Mouse (Mus musculus) heart, embryonic 14.5 days (tissue): ENCODE measurements around the gene Gipc3. TPM values are rescaled to one million over a fixed set of nuclear protein-coding genes. Genes with fewer than 3 reads are reported as not detected.

ENCODE experiments used
- ATAC-seq: fragments of 200-750 bp; cut with Nextera tagmentation; 2 replicates; pipeline ENCODE4 v1.8.0; 2017; ENCODE audit warnings: low read depth, moderate TSS enrichment; ENCODE audit not compliant: insufficient number of reproducible peaks, insufficient read depth, low FRiP score
- H3K27ac ChIP-seq, 2 experiments: fragments of 200-500 bp in 1 of 2; fragments of 300-500 bp in 1 of 2; sonication (generic) in 1 of 2; replicated peaks in 1 of 2; 2 replicates each; pipeline ENCODE4 v1.5.1; 2012 to 2014; ENCODE audit warnings: low read depth in 2 of 2, low read length in 2 of 2, control low read depth in 1 of 2, mild to moderate bottlenecking in 1 of 2, mixed read lengths in 1 of 2; ENCODE audit not compliant: control insufficient read depth in 1 of 2, insufficient read depth in 1 of 2
- H3K27me3 ChIP-seq: fragments of 300-500 bp; sonication (generic); 2 replicates; pipeline ENCODE4 v1.6.1; 2014; ENCODE audit warnings: mild to moderate bottlenecking, low read length, control low read depth; ENCODE audit not compliant: control insufficient read depth, insufficient read depth
- H3K36me3 ChIP-seq: fragments of 300-500 bp; sonication (generic); 2 replicates; pipeline ENCODE4 v1.6.1; 2014; ENCODE audit warnings: mild to moderate bottlenecking, control low read depth, low read length, mixed read lengths; ENCODE audit not compliant: control insufficient read depth, insufficient read depth
- H3K4me1 ChIP-seq, 2 experiments: fragments of 200-500 bp in 1 of 2; fragments of 300-500 bp in 1 of 2; sonication (generic) in 1 of 2; 2 replicates each; pipeline ENCODE4 v1.6.1; 2012 to 2014; ENCODE audit warnings: low read length in 2 of 2, control low read depth in 1 of 2, mixed read lengths in 1 of 2; ENCODE audit not compliant: control insufficient read depth in 2 of 2, insufficient read depth in 2 of 2
- H3K4me2 ChIP-seq: fragments of 300-500 bp; sonication (generic); 2 replicates; pipeline ENCODE4 v1.6.1; 2014; ENCODE audit warnings: mild to moderate bottlenecking, low read length
- H3K4me3 ChIP-seq, 2 experiments: fragments of 200-500 bp in 1 of 2; fragments of 300-500 bp in 1 of 2; sonication (generic) in 1 of 2; 2 replicates each; pipeline ENCODE4 v1.5.1; 2012 to 2014; ENCODE audit warnings: low read length in 2 of 2, mild to moderate bottlenecking in 2 of 2, control low read depth in 1 of 2, low read depth in 1 of 2, moderate library complexity in 1 of 2; ENCODE audit not compliant: control insufficient read depth in 1 of 2, insufficient read depth in 1 of 2
- H3K9ac ChIP-seq: fragments of 300-500 bp; sonication (generic); 2 replicates; pipeline ENCODE4 v1.6.1; 2014; ENCODE audit warnings: mild to moderate bottlenecking, low read length
- H3K9me3 ChIP-seq: fragments of 300-500 bp; sonication (generic); 2 replicates; pipeline ENCODE4 v1.6.1; 2016; ENCODE audit warnings: low read length, control low read depth; ENCODE audit not compliant: control insufficient read depth
- WGBS: fragments of 180-500 bp; shearing (Covaris S2); extraction: QIAGEN DNeasy Blood & Tissue Kit; methylation state at CpG from one replicate; pipeline ENCODE4 v1.1.7; 2014; 5-methylcytosine and 5-hydroxymethylcytosine counted together
- polyA plus RNA-seq: library from polyadenylated mRNA; unstranded; fragments of >200 nt; fragmentation: Nextera tagmentation; extraction: Ambion mirVana; gene quantifications from 2 replicates; pipeline ENCODE4 v1.2.1, GENCODE M21; 2014

Gene Gipc3
- polyA plus RNA-seq, 1 experiment from 2014 or later = 0.11 TPM

GRCm38 (mm10) chr10:81378553-81379182 lies 35.6 kb upstream of the Gipc3 start:
- peaks cover 20 to 29% of the 10 kb centered on the region in 2 experiments for H3K4me1 ChIP-seq
- H3K36me3 ChIP-seq = peaks cover 25% of the 10 kb centered on the region
- peak overlapping the region; percentile 71 to 87 for H3K4me3 ChIP-seq
- no peaks in the 10 kb centered on the region for H3K27me3 ChIP-seq
- ATAC-seq = peak; percentile 93
- no peaks in the 10 kb centered on the region for H3K9me3 ChIP-seq
- peak overlapping the region; percentile 73 for H3K9ac ChIP-seq
- under 1% methylated on average over 46 of the region's 46 CpGs for WGBS
- peak overlapping the region; percentile 74 to 76 for H3K27ac ChIP-seq
- H3K4me2 ChIP-seq = peak overlapping the region; percentile 78

DNA sequence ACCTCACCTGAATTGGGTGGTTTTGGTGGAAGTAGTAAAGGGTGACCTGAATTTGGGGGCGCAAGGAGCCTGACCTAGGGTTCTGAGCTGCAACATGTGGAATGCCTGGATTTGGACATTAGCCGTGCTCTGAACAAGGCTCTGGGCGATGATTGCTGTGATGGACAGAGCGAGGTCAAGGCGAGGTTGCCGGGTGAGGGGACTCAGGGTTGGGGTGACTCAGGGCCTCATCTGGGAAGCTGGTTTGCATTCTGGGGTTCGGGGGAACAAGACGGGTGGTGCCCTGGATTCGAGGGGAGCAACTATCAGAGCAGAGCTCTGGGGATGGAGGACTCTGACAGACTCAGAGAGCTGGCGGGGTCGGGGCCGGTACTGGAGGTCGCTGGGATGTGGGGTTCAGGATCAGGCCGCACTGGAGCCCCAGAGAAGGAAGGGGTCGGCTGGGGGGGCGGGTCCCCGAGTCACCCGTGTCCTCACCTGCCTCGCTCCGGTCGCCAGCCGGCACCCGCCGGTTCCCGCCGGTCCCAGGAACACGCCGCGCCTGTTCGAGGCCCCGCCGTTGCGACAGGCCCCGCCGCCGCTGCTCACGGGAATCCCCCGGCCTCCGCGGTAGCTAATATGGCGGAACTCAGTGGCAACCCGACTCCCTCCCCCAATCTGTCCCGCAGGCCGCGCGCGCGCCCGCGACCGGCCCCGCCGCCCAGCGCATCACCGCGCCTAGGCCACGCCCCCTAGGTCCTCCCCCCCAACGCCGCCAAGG lies 34.9 kb upstream of the Gipc3 start, which contains the start of gene Fzr1:
Gene Fzr1, minus strand, starts transcription at position 724 of the 760 bp plus-strand sequence.
- H3K27me3 ChIP-seq = no peaks in the 10 kb centered on the region
- H3K27ac ChIP-seq = peak within 1 kb of the TSS; percentile 74 to 76
- peak; percentile 8 for ATAC-seq
- peaks cover 32% of the 10 kb centered on the region for H3K36me3 ChIP-seq
- H3K4me2 ChIP-seq = peak within 1 kb of the TSS; percentile 78
- peak within 1 kb of the TSS; percentile 95 for H3K9ac ChIP-seq
- H3K4me3 ChIP-seq = peak within 1 kb of the TSS; percentile 71 to 87
- H3K4me1 ChIP-seq = peaks cover 20 to 29% of the 10 kb centered on the region in 2 experiments
- 2% methylated on average over 56 of the region's 59 CpGs for WGBS
- no peaks in the 10 kb centered on the region for H3K9me3 ChIP-seq

- Histone ChIP-seq H3K36me3 (peaks cover 39% of the 10 kb centered on the region), H3K9ac (peak overlapping the region; percentile 95), H3K4me1 (peaks cover 18 to 26% of the 10 kb centered on the region in 2 experiments), H3K27ac (peak overlapping the region; percentile 38 to 70), H3K27me3 (no peaks in the 10 kb centered on the region), H3K4me2 (peak overlapping the region; percentile 77), H3K9me3 (no peaks in the 10 kb centered on the region), H3K4me3 (peak overlapping the region; percentile 71 to 87)
- WGBS = 49% methylated on average over 2 of the region's 2 CpGs
- no peak for ATAC-seq
Observed at GRCm38 (mm10) chr10:81377362-81377664, 34.2 kb upstream of the Gipc3 start.

DNA sequence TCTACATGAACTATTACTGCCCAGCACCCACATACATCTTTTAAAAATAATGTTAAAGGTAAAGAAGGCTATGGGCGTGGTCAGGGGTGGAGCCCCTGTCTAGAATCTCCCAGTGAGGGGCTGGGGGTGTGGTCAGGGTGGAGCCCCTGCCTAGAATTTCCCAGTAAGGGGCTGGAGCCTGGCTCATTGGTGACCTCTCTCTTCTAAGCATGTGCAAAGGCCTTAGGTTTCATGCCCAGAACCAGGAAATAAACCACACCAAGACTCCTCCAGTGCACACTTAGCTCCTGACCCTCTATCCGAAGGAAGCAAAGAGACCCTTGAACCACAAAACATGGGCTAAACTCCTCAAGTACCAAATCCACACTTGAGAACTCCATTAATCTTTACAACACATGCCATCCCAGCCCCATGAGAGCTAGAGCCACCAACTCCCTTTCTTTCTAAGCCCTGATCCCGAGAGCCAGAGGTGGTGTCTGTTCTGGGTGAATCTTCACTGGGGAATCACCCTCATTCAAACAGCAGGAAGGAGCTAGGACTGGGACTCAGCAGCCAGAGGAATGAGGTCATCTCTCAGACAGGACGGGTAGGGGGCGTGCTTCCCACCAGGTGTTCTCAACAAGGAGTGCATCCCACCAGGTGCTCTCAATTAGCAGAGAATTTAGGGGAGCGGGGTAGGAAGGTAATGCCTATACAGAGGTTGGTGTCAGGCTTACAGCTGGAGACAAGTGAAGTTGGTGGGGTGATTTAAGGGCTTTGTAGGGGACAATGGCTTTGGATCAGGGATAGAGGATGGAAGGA lies 33.7 kb upstream of the Gipc3 start:
- peak overlapping the region; percentile 77 for H3K4me2 ChIP-seq
- no peaks in the 10 kb centered on the region for H3K9me3 ChIP-seq
- H3K36me3 ChIP-seq = peaks cover 42% of the 10 kb centered on the region
- H3K4me3 ChIP-seq = peak overlapping the region; percentile 71 to 87
- WGBS = 39% methylated on average over 6 of the region's 6 CpGs
- peak overlapping the region in 1 of 2 experiments; percentile 41; a peak in 2 of 4 replicates for H3K27ac ChIP-seq
- H3K9ac ChIP-seq = peak overlapping the region; percentile 95
- peaks cover 13 to 21% of the 10 kb centered on the region in 2 experiments for H3K4me1 ChIP-seq
- H3K27me3 ChIP-seq = no peaks in the 10 kb centered on the region
- ATAC-seq = no peak

GRCm38 (mm10) chr10:81375322-81375721 lies 32.3 kb upstream of the Gipc3 start:
- no peaks in the 10 kb centered on the region for H3K27me3 ChIP-seq
- no peaks in the 10 kb centered on the region for H3K9me3 ChIP-seq
- H3K36me3 ChIP-seq = peaks cover 57% of the 10 kb centered on the region
- no peak overlapping the region for H3K27ac ChIP-seq
- 92% methylated on average over 10 of the region's 10 CpGs for WGBS
- H3K9ac ChIP-seq = no peak overlapping the region
- H3K4me3 ChIP-seq = no peak overlapping the region
- H3K4me2 ChIP-seq = no peak overlapping the region
- peaks cover 13 to 20% of the 10 kb centered on the region in 2 experiments for H3K4me1 ChIP-seq
- no peak for ATAC-seq

DNA sequence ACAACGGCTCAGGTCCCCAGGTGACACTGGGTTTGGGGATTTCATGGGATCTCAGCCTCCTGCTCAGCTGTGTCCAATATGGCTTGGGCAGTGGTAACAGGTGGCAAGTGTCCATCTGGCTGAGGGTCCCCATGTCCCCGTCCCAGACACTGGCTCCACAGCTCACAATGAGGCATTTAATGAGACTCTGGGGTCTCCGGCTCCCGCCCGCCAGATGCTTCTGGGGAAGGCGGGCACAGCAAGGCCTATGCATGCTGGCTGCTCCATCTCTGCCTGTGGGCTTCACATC lies 24.1 kb upstream of the Gipc3 start:
- ATAC-seq = no peak
- WGBS = 88% methylated on average over 6 of the region's 6 CpGs

GRCm38 (mm10) chr10:81366477-81367206 lies 23.6 kb upstream of the Gipc3 start:
- no peak overlapping the region for H3K4me2 ChIP-seq
- peaks cover 62% of the 10 kb centered on the region for H3K36me3 ChIP-seq
- no peak overlapping the region for H3K9ac ChIP-seq
- H3K27me3 ChIP-seq = no peaks in the 10 kb centered on the region
- H3K4me1 ChIP-seq = peaks cover 29 to 45% of the 10 kb centered on the region in 2 experiments
- H3K4me3 ChIP-seq = no peak overlapping the region
- WGBS = 73% methylated on average over 6 of the region's 6 CpGs
- no peak for ATAC-seq
- H3K9me3 ChIP-seq = no peaks in the 10 kb centered on the region
- peak overlapping the region in 1 of 2 experiments; percentile 7; a peak in 1 of 4 replicates for H3K27ac ChIP-seq

More for the DNA sequence above, 24.1 kb upstream of the Gipc3 start:
- no peaks in the 10 kb centered on the region for H3K27me3 ChIP-seq
- no peak overlapping the region for H3K4me3 ChIP-seq
- H3K4me2 ChIP-seq = no peak overlapping the region
- H3K36me3 ChIP-seq = peaks cover 60% of the 10 kb centered on the region
- H3K9me3 ChIP-seq = no peaks in the 10 kb centered on the region
- no peak overlapping the region for H3K27ac ChIP-seq
- H3K9ac ChIP-seq = no peak overlapping the region
- H3K4me1 ChIP-seq = peaks cover 29 to 40% of the 10 kb centered on the region in 2 experiments
